ENCODE assay signal across 9 mouse cellular contexts in genomic region chr4:12506851-12507551, GRCm38 (mm10).
DNase-seq lines count a peak whose midpoint lies in the region; ATAC-seq and TF ChIP-seq lines count a peak whose summit lies in the region.
"Had no signal": no experiment of that assay in that cellular context is flagged by ENCODE, and none has a peak within 500 bp of the region (broad histone marks: within the 10 kb centered on the region; RNA-seq: fewer than 3 reads in every experiment).

No protein-coding gene starts in this region.

- H3K4me3 ChIP-seq in forebrain, embryonic 13.5 days = no peak overlapping the region
- H3K4me3 ChIP-seq in forebrain, embryonic 10.5 days = no peak overlapping the region
- H3K4me3 ChIP-seq in lung, embryonic 14.5 days (ENCODE audit: low read depth, low read length) = no peak overlapping the region
- no peak overlapping the region for H3K4me3 ChIP-seq in hindbrain, embryonic 14.5 days (replicated peaks; ENCODE audit: low read length)
- no peak overlapping the region for H3K4me3 ChIP-seq in neural tube, embryonic 14.5 days (ENCODE audit: low read depth, low read length)
- H3K4me3 ChIP-seq: megakaryocyte, embryonic 14.5 days had no signal

- peak overlapping the region; percentile 17 for H3K4me2 ChIP-seq in forebrain, embryonic 13.5 days
- H3K4me2 ChIP-seq in lung, embryonic 14.5 days = peak overlapping the region; percentile 29; the same call in 1 of the 2 replicates
- H3K4me2 ChIP-seq in hindbrain, embryonic 14.5 days (replicated peaks) = no peak overlapping the region
- no peak overlapping the region for H3K4me2 ChIP-seq in neural tube, embryonic 14.5 days (ENCODE audit: low read depth, low read length)

- no peaks in the 10 kb centered on the region for H3K27me3 ChIP-seq in forebrain, embryonic 13.5 days
- no peaks in the 10 kb centered on the region for H3K27me3 ChIP-seq in forebrain, embryonic 10.5 days (ENCODE audit: poor library complexity, severe bottlenecking)
- H3K27me3 ChIP-seq in lung, embryonic 14.5 days (ENCODE audit: insufficient read depth, low read length) = no peaks in the 10 kb centered on the region
- no peaks in the 10 kb centered on the region for H3K27me3 ChIP-seq in hindbrain, embryonic 14.5 days (ENCODE audit: control insufficient read depth, insufficient read depth, low read length)
- no peaks in the 10 kb centered on the region for H3K27me3 ChIP-seq in neural tube, embryonic 14.5 days (ENCODE audit: control insufficient read depth, insufficient read depth, low read length)
- H3K27me3 ChIP-seq: megakaryocyte, embryonic 14.5 days had no signal

- 25% methylated on average over 8 of the region's 8 CpGs for WGBS in forebrain, embryonic 13.5 days
- 54% methylated on average over 8 of the region's 8 CpGs for WGBS in forebrain, embryonic 10.5 days
- 16% methylated on average over 8 of the region's 8 CpGs for WGBS in lung, embryonic 14.5 days
- WGBS in hindbrain, embryonic 14.5 days = 18% methylated on average over 8 of the region's 8 CpGs
- WGBS in neural tube, embryonic 14.5 days = 22% methylated on average over 8 of the region's 8 CpGs

- H3K36me3 ChIP-seq in forebrain, embryonic 13.5 days (ENCODE audit: poor library complexity, severe bottlenecking) = no peaks in the 10 kb centered on the region
- no peaks in the 10 kb centered on the region for H3K36me3 ChIP-seq in forebrain, embryonic 10.5 days (replicated peaks)
- H3K36me3 ChIP-seq in lung, embryonic 14.5 days (ENCODE audit: insufficient read depth) = no peaks in the 10 kb centered on the region
- H3K36me3 ChIP-seq in hindbrain, embryonic 14.5 days (replicated peaks; ENCODE audit: control insufficient read depth, insufficient read depth) = no peaks in the 10 kb centered on the region
- no peaks in the 10 kb centered on the region for H3K36me3 ChIP-seq in neural tube, embryonic 14.5 days (ENCODE audit: control insufficient read depth, insufficient read depth, low read length)

- peak; percentile 39 for TF ChIP-seq CTCF in lung, embryonic 14.5 days (IDR thresholded peaks at IDR 0.05; ENCODE audit: low read depth)

- peak overlapping the region; percentile 52 for H3K27ac ChIP-seq in forebrain, embryonic 13.5 days
- H3K27ac ChIP-seq in forebrain, embryonic 10.5 days = no peak overlapping the region
- peak overlapping the region; percentile 39 for H3K27ac ChIP-seq in lung, embryonic 14.5 days (ENCODE audit: low read depth)
- H3K27ac ChIP-seq in hindbrain, embryonic 14.5 days = peak overlapping the region; percentile 52
- 0 out of 2 replicates have a peak overlapping the region, but pooled peaks have one; percentile 60 for H3K27ac ChIP-seq in neural tube, embryonic 14.5 days (ENCODE audit: low read depth, low read length)

- H3K9ac ChIP-seq in forebrain, embryonic 13.5 days = no peak overlapping the region
- H3K9ac ChIP-seq in lung, embryonic 14.5 days = no peak overlapping the region
- no peak overlapping the region for H3K9ac ChIP-seq in hindbrain, embryonic 14.5 days
- H3K9ac ChIP-seq in neural tube, embryonic 14.5 days (replicated peaks; ENCODE audit: low read depth, low read length) = no peak overlapping the region

- DNase-seq in forebrain, embryonic 10.5 days (ENCODE audit: extremely low spot score, low spot score) = no peak
- peak; percentile 85 for DNase-seq in lung, embryonic 14.5 days
- no peak for DNase-seq in lung, postnatal 25 days (ENCODE audit: low spot score)
- peak; percentile 74 for DNase-seq in hindbrain, embryonic 14.5 days (ENCODE audit: low spot score)
- DNase-seq in thymus, postnatal 0 days (ENCODE audit: low spot score) = no peak
- no peak for DNase-seq in embryo, embryonic 11 days

- no peaks in the 10 kb centered on the region for H3K9me3 ChIP-seq in forebrain, embryonic 13.5 days (replicated peaks)
- H3K9me3 ChIP-seq in forebrain, embryonic 10.5 days = no peaks in the 10 kb centered on the region
- H3K9me3 ChIP-seq in lung, embryonic 14.5 days (ENCODE audit: low read depth, low read length) = no peaks in the 10 kb centered on the region
- no peaks in the 10 kb centered on the region for H3K9me3 ChIP-seq in hindbrain, embryonic 14.5 days (ENCODE audit: control insufficient read depth, low read length)
- no peaks in the 10 kb centered on the region; the same call in 1 of the 2 replicates for H3K9me3 ChIP-seq in neural tube, embryonic 14.5 days (ENCODE audit: control insufficient read depth, low read length)

- peak; percentile 91 for ATAC-seq in forebrain, embryonic 13.5 days
- ATAC-seq in lung, embryonic 14.5 days (ENCODE audit: insufficient read depth) = peak; percentile 86
- peak; percentile 83 for ATAC-seq in hindbrain, embryonic 14.5 days (ENCODE audit: low FRiP score)
- peak; percentile 89 for ATAC-seq in neural tube, embryonic 14.5 days (ENCODE audit: low read depth)

- peaks cover 25% of the 10 kb centered on the region for H3K4me1 ChIP-seq in forebrain, embryonic 13.5 days
- H3K4me1 ChIP-seq in forebrain, embryonic 10.5 days = no peaks in the 10 kb centered on the region
- no peaks in the 10 kb centered on the region; the same call in 1 of the 2 replicates for H3K4me1 ChIP-seq in lung, embryonic 14.5 days (ENCODE audit: insufficient read depth)
- H3K4me1 ChIP-seq in hindbrain, embryonic 14.5 days (replicated peaks; ENCODE audit: control insufficient read depth, insufficient read depth, low read length) = peaks cover 18% of the 10 kb centered on the region
- 0 out of 2 replicates have a peak, but pooled peaks cover 14% of the 10 kb centered on the region for H3K4me1 ChIP-seq in neural tube, embryonic 14.5 days (ENCODE audit: control insufficient read depth, insufficient read depth, low read length)
- H3K4me1 ChIP-seq: megakaryocyte, embryonic 14.5 days had no signal

Comparison
In these comparisons a context has a peak if more than half of its experiments do, and no peak if none do; other contexts are left out.
1. DNase-seq: peak in lung, embryonic 14.5 days (single experiment) and hindbrain, embryonic 14.5 days (single experiment); none in forebrain, embryonic 10.5 days (single experiment), lung, postnatal 25 days (single experiment), thymus, postnatal 0 days (single experiment) and embryo, embryonic 11 days (single experiment).
2. H3K4me2 ChIP-seq: peak in forebrain, embryonic 13.5 days (single experiment) and lung, embryonic 14.5 days (single experiment); none in hindbrain, embryonic 14.5 days (single experiment) and neural tube, embryonic 14.5 days (single experiment).
3. Peak in every context shown above with its lines, with median percentiles within 50 percentile points of each other: ATAC-seq.